ENCODE assay signal across 7 mouse cellular contexts in genomic region chr5:148547870-148548456, GRCm38 (mm10). TPM values are rescaled to one million over a fixed set of nuclear protein-coding genes. Genes with fewer than 3 reads are reported as not detected.
DNase-seq lines count a peak whose midpoint lies in the region; ATAC-seq lines count a peak whose summit lies in the region.

No protein-coding gene starts in this region.

- no peaks in the 10 kb centered on the region for H3K36me3 ChIP-seq in limb, embryonic 13.5 days
- no peaks in the 10 kb centered on the region for H3K36me3 ChIP-seq in limb, embryonic 10.5 days
- H3K36me3 ChIP-seq in hindbrain, embryonic 15.5 days, result no peaks in the 10 kb centered on the region

- ATAC-seq in limb, embryonic 13.5 days (ENCODE audit: low FRiP score, low read depth), result no peak
- ATAC-seq in hindbrain, embryonic 15.5 days (ENCODE audit: low FRiP score, low read depth), result no peak

- 44% methylated on average over 10 of the region's 10 CpGs for WGBS in limb, embryonic 13.5 days
- WGBS in limb, embryonic 10.5 days, result 59% methylated on average over 10 of the region's 10 CpGs
- 46% methylated on average over 10 of the region's 10 CpGs for WGBS in hindbrain, embryonic 15.5 days

- no peaks in the 10 kb centered on the region for H3K9me3 ChIP-seq in limb, embryonic 13.5 days
- H3K9me3 ChIP-seq in limb, embryonic 10.5 days (replicated peaks), result no peaks in the 10 kb centered on the region
- H3K9me3 ChIP-seq in hindbrain, embryonic 15.5 days, result no peaks in the 10 kb centered on the region

- peak overlapping the region; percentile 31 for H3K4me2 ChIP-seq in limb, embryonic 13.5 days (replicated peaks)
- H3K4me2 ChIP-seq in hindbrain, embryonic 15.5 days, result peak overlapping the region; percentile 81

- H3K27me3 ChIP-seq in limb, embryonic 13.5 days, result no peaks in the 10 kb centered on the region
- H3K27me3 ChIP-seq in limb, embryonic 10.5 days (ENCODE audit: low read depth, poor library complexity, severe bottlenecking), result no peaks in the 10 kb centered on the region
- no peaks in the 10 kb centered on the region for H3K27me3 ChIP-seq in hindbrain, embryonic 15.5 days

- no peak overlapping the region for H3K4me3 ChIP-seq in limb, embryonic 13.5 days
- H3K4me3 ChIP-seq in limb, embryonic 10.5 days, result no peak overlapping the region
- H3K4me3 ChIP-seq in hindbrain, embryonic 15.5 days, result no peak overlapping the region

- H3K27ac ChIP-seq in limb, embryonic 13.5 days, result no peak overlapping the region
- no peak overlapping the region for H3K27ac ChIP-seq in limb, embryonic 10.5 days
- no peak overlapping the region for H3K27ac ChIP-seq in hindbrain, embryonic 15.5 days (replicated peaks)

- H3K9ac ChIP-seq in limb, embryonic 13.5 days, result 0 out of 2 replicates have a peak overlapping the region, but pooled peaks have one; percentile 4
- no peak overlapping the region for H3K9ac ChIP-seq in hindbrain, embryonic 15.5 days

- H3K4me1 ChIP-seq in limb, embryonic 13.5 days, result peaks cover 52% of the 10 kb centered on the region
- H3K4me1 ChIP-seq in limb, embryonic 10.5 days, result peaks cover 33% of the 10 kb centered on the region
- H3K4me1 ChIP-seq in hindbrain, embryonic 15.5 days (replicated peaks), result peaks cover 38% of the 10 kb centered on the region

- no peak for DNase-seq in limb, embryonic 10.5 days (ENCODE audit: low spot score)
- DNase-seq in adipocyte (ENCODE audit: low spot score), result peak; percentile 75
- DNase-seq in naive thymus-derived CD4-positive, alpha-beta T cell, adult 2 months (ENCODE audit: low read depth), result peak; percentile 72
- DNase-seq in layer of hippocampus, adult 18-20 months (ENCODE audit: low spot score in 2 of 2), result no peak
- no peak for DNase-seq in adrenal gland, postnatal 14 days

RNA-seq across cellular contexts. Expression of gene Ubl3, which starts 4.6 kb away (rescaled TPM):
- polyA plus RNA-seq in limb, embryonic 13.5 days (2015; fragmentation: Nextera tagmentation; extraction: Ambion mirVana), result 68.1 and 69.7 TPM in 2 replicates
- polyA plus RNA-seq in limb, embryonic 10.5 days (2016; fragmentation: Nextera tagmentation; extraction: Ambion mirVana), result 39.8 and 41.4 TPM in 2 replicates
- 96.9 and 101 TPM in 2 replicates for polyA plus RNA-seq in hindbrain, embryonic 15.5 days (2015; fragmentation: Nextera tagmentation; extraction: Ambion mirVana)
- 100 to 1,000 TPM; 235 to 245 TPM for total RNA-seq in layer of hippocampus, adult 18-20 months (2021)
- 119 and 123 TPM in 2 replicates for total RNA-seq in adrenal gland, postnatal 14 days (2021)

Comparison
In these comparisons a context has a peak if more than half of its experiments do, and no peak if none do; other contexts are left out.
1. DNase-seq: peak in adipocyte (single experiment) and naive thymus-derived CD4-positive, alpha-beta T cell, adult 2 months (single experiment); none in limb, embryonic 10.5 days (single experiment), layer of hippocampus, adult 18-20 months (0 of 2) and adrenal gland, postnatal 14 days (single experiment).